Mouse (Mus musculus): ENCODE data around the gene Gm5269. TPM values are rescaled to one million over a fixed set of nuclear protein-coding genes. Genes with fewer than 3 reads are reported as not detected.

Gm5269 gene
- total RNA-seq (2021), result not detected
- long read RNA-seq, experiment 1, result 0 reads
- long read RNA-seq, experiment 2, result 0 reads

GRCm38 (mm10) chr1:45890173-45890572, at the start of gene Gm5269:
Gene Gm5269 (minus strand): TSS chr1:45890273.
- no peak within 1 kb of the TSS for H3K4me3 ChIP-seq
- no peak for TF ChIP-seq CTCF (IDR thresholded peaks at IDR 0.05)
- H3K27ac ChIP-seq, result no peak within 1 kb of the TSS
- DNase-seq (ENCODE audit: extremely low spot score in 1 of 2, low spot score in 2 of 2), result no peak
- intact Hi-C loops (cut with DNase I), result no loop called here

- Histone ChIP-seq H3K4me3 (no peak overlapping the region), H3K27ac (no peak overlapping the region)
- intact Hi-C loops (cut with DNase I), result no loop called here
- peak; percentile 20 for TF ChIP-seq CTCF (IDR thresholded peaks at IDR 0.05)
- DNase-seq (ENCODE audit: extremely low spot score in 1 of 2, low spot score in 2 of 2), result no peak
These were observed 41.1 kb upstream of the Gm5269 start for GRCm38 (mm10) chr1:45931127-45931526.

GRCm38 (mm10) chr1:45926911-45927310, 36.8 kb upstream of the Gm5269 start:
- no peak for TF ChIP-seq CTCF (IDR thresholded peaks at IDR 0.05)
- intact Hi-C loops (cut with DNase I), result loop anchor here (5.0 kb wide), 1 partner anchor 100 kb away; no protein-coding TSS in a partner anchor
- no peak for DNase-seq (ENCODE audit: extremely low spot score in 1 of 2, low spot score in 2 of 2)
- Histone ChIP-seq H3K4me3 (no peak overlapping the region), H3K27ac (no peak overlapping the region)

- H3K27ac ChIP-seq, result peak within 1 kb of the TSS; percentile 80
- no peak for TF ChIP-seq CTCF (IDR thresholded peaks at IDR 0.05)
- intact Hi-C loops (cut with DNase I), result loop anchor here (5.0 kb wide), 1 partner anchor 99 kb away; no protein-coding TSS in a partner anchor
- H3K4me3 ChIP-seq, result peak within 1 kb of the TSS; percentile 69
- no peak for DNase-seq (ENCODE audit: extremely low spot score in 1 of 2, low spot score in 2 of 2)
These were observed 36.3 kb upstream of the Gm5269 start, which contains the start of gene Slc40a1 for GRCm38 (mm10) chr1:45926393-45926763. Gene Slc40a1 (minus strand): TSS chr1:45926523.

GRCm38 (mm10) chr1:45925500-45926392, 35.7 kb upstream of the Gm5269 start:
- intact Hi-C loops (cut with DNase I), result loop anchor here (5.0 kb wide), 1 partner anchor 98 kb away; no protein-coding TSS in a partner anchor
- TF ChIP-seq CTCF (IDR thresholded peaks at IDR 0.05), result no peak; the same call in 1 of the 2 replicates
- Histone ChIP-seq H3K4me3 (peak overlapping the region; percentile 69), H3K27ac (peak overlapping the region; percentile 80)
- peak; percentile 68 to 72 for DNase-seq (ENCODE audit: extremely low spot score in 1 of 2, low spot score in 2 of 2)

- peak overlapping the region; percentile 80 for H3K27ac ChIP-seq
- peak overlapping the region; percentile 69 for H3K4me3 ChIP-seq
- DNase-seq (ENCODE audit: extremely low spot score in 1 of 2, low spot score in 2 of 2), result no peak
- intact Hi-C loops (cut with DNase I), result loop anchor here (5.0 kb wide), 1 partner anchor 98 kb away; no protein-coding TSS in a partner anchor
- TF ChIP-seq CTCF (IDR thresholded peaks at IDR 0.05), result no peak
These were observed 35.0 kb upstream of the Gm5269 start for GRCm38 (mm10) chr1:45925131-45925499.

GRCm38 (mm10) chr1:45924516-45924915, 34.4 kb upstream of the Gm5269 start:
- Histone ChIP-seq H3K27ac (peak overlapping the region; percentile 16; the same call in 1 of the 2 replicates), H3K4me3 (peak overlapping the region; percentile 69)
- intact Hi-C loops (cut with DNase I), result no loop called here

GRCm38 (mm10) chr1:45923306-45923705, 33.2 kb upstream of the Gm5269 start:
- peak overlapping the region; percentile 9; the same call in 1 of the 2 replicates for H3K4me3 ChIP-seq
- no peak for TF ChIP-seq CTCF (IDR thresholded peaks at IDR 0.05)
- intact Hi-C loops (cut with DNase I), result no loop called here
- DNase-seq (ENCODE audit: extremely low spot score in 1 of 2, low spot score in 2 of 2), result no peak
- H3K27ac ChIP-seq, result no peak overlapping the region

More at GRCm38 (mm10) chr1:45924516-45924915, 34.4 kb upstream of the Gm5269 start:
- no peak for TF ChIP-seq CTCF (IDR thresholded peaks at IDR 0.05)
- no peak for DNase-seq (ENCODE audit: extremely low spot score in 1 of 2, low spot score in 2 of 2)

- TF ChIP-seq CTCF (IDR thresholded peaks at IDR 0.05), result no peak
- intact Hi-C loops (cut with DNase I), result no loop called here
- Histone ChIP-seq H3K4me3 (no peak overlapping the region), H3K27ac (no peak overlapping the region)
- no peak for DNase-seq (ENCODE audit: extremely low spot score in 1 of 2, low spot score in 2 of 2)
These were observed 30.6 kb upstream of the Gm5269 start for GRCm38 (mm10) chr1:45920703-45921102.

GRCm38 (mm10) chr1:45919752-45920151, 29.7 kb upstream of the Gm5269 start:
- H3K4me3 ChIP-seq, result no peak overlapping the region
- no peak for DNase-seq (ENCODE audit: extremely low spot score in 1 of 2, low spot score in 2 of 2)
- no peak for TF ChIP-seq CTCF (IDR thresholded peaks at IDR 0.05)
- no peak overlapping the region for H3K27ac ChIP-seq
- intact Hi-C loops (cut with DNase I), result no loop called here

GRCm38 (mm10) chr1:45917136-45917803, 27.2 kb upstream of the Gm5269 start:
- H3K27ac ChIP-seq, result no peak overlapping the region
- no peak for TF ChIP-seq CTCF (IDR thresholded peaks at IDR 0.05)
- intact Hi-C loops (cut with DNase I), result no loop called here

GRCm38 (mm10) chr1:45916174-45916573, 26.1 kb upstream of the Gm5269 start:
- no peak for TF ChIP-seq CTCF (IDR thresholded peaks at IDR 0.05)
- Histone ChIP-seq H3K27ac (no peak overlapping the region), H3K4me3 (no peak overlapping the region)
- intact Hi-C loops (cut with DNase I), result no loop called here
- no peak for DNase-seq (ENCODE audit: extremely low spot score in 1 of 2, low spot score in 2 of 2)

More at GRCm38 (mm10) chr1:45917136-45917803, 27.2 kb upstream of the Gm5269 start:
- no peak for DNase-seq (ENCODE audit: extremely low spot score in 1 of 2, low spot score in 2 of 2)
- H3K4me3 ChIP-seq, result no peak overlapping the region

Measured in left cerebral cortex, adult 2 months (tissue).